8 mouse cellular contexts compared by ENCODE assay signal in genomic region chr12:85869423-85869822, GRCm38 (mm10). TPM values are rescaled to one million over a fixed set of nuclear protein-coding genes. Genes with fewer than 3 reads are reported as not detected.
DNase-seq lines count a peak whose midpoint lies in the region; ATAC-seq lines count a peak whose summit lies in the region.
"Had no signal": no experiment of that assay in that cellular context is flagged by ENCODE, and none has a peak within 500 bp of the region (broad histone marks: within the 10 kb centered on the region; RNA-seq: fewer than 3 reads in every experiment).

No protein-coding gene starts in this region.

- H3K36me3 ChIP-seq in forebrain, embryonic 14.5 days (ENCODE audit: control insufficient read depth, insufficient read depth, low read length) = peaks cover 3% of the 10 kb centered on the region; the same call in 1 of the 2 replicates
- H3K36me3 ChIP-seq: liver, embryonic 15.5 days had no signal

- 9% methylated on average over 6 of the region's 6 CpGs for WGBS in forebrain, embryonic 14.5 days

- 0 out of 2 replicates have a peak overlapping the region, but pooled peaks have one; percentile 36 for H3K27ac ChIP-seq in forebrain, embryonic 14.5 days (ENCODE audit: low read depth, low read length)
- H3K27ac ChIP-seq: liver, embryonic 15.5 days had no signal

- H3K27me3 ChIP-seq in forebrain, embryonic 14.5 days (replicated peaks; ENCODE audit: control insufficient read depth, insufficient read depth, low read length) = no peaks in the 10 kb centered on the region
- H3K27me3 ChIP-seq: liver, embryonic 15.5 days had no signal

- peak; percentile 68; the same call in 1 of the 2 replicates for ATAC-seq in forebrain, embryonic 14.5 days
- no peak for ATAC-seq in inflammation-experienced regulatory T-cells, adult 6 months

- intact Hi-C loops in heart, postnatal 14 days (cut with DNase I) = no loop called here

- H3K9ac ChIP-seq in forebrain, embryonic 14.5 days (ENCODE audit: low read length) = no peak overlapping the region
- H3K9ac ChIP-seq: liver, embryonic 15.5 days had no signal

- H3K4me3 ChIP-seq in forebrain, embryonic 14.5 days (ENCODE audit: low read depth, low read length) = no peak overlapping the region
- H3K4me3 ChIP-seq: liver, embryonic 15.5 days had no signal

- peak; percentile 98 for DNase-seq in Muller cell, postnatal 12 days (ENCODE audit: inconsistent ontology term)
- DNase-seq in adrenal gland, postnatal 10 days = peak; percentile 59
- DNase-seq in forebrain, embryonic 14.5 days (ENCODE audit: low spot score) = peak; percentile 76
- peak; percentile 48 to 68 for DNase-seq in heart, postnatal 14 days
- DNase-seq in lung, postnatal 25 days (ENCODE audit: low spot score) = peak; percentile 65
- DNase-seq in neural tube, embryonic 10.5 days (ENCODE audit: extremely low spot score, low spot score) = no peak

- no peaks in the 10 kb centered on the region for H3K9me3 ChIP-seq in forebrain, embryonic 14.5 days (replicated peaks; ENCODE audit: control insufficient read depth, low read length)
- H3K9me3 ChIP-seq: liver, embryonic 15.5 days had no signal

- H3K4me1 ChIP-seq in forebrain, embryonic 14.5 days (ENCODE audit: control insufficient read depth, insufficient read depth, low read length) = peaks cover 2% of the 10 kb centered on the region; the same call in 1 of the 2 replicates
- H3K4me1 ChIP-seq: liver, embryonic 15.5 days had no signal

- no peak overlapping the region for H3K4me2 ChIP-seq in forebrain, embryonic 14.5 days (ENCODE audit: low read length)
- H3K4me2 ChIP-seq: liver, embryonic 15.5 days had no signal

RNA-seq across cellular contexts. Expression of gene Ttll5, which starts 45.0 kb away (rescaled TPM):
- 10 to 100 TPM; 13.1 to 24.7 TPM for total RNA-seq in adrenal gland, postnatal 10 days (2021)
- 15.2 and 15.5 TPM in 2 replicates for polyA plus RNA-seq in forebrain, embryonic 14.5 days (2014; fragmentation: Nextera tagmentation; extraction: Ambion mirVana)
- 10 to 100 TPM; 15.4 to 17.2 TPM for total RNA-seq in heart, postnatal 14 days (2021)
- polyA plus RNA-seq in inflammation-experienced regulatory T-cells, adult 6 months (2017; shearing (Covaris generic)) = 1 to 10 TPM; 8.6 to 9.5 (median 8.7) TPM

RNA-seq across cellular contexts. Expression of gene Erg28, which starts 45.1 kb away (rescaled TPM):
- total RNA-seq in adrenal gland, postnatal 10 days (2021) = 10 to 100 TPM; 31.6 to 34.4 TPM
- polyA plus RNA-seq in forebrain, embryonic 14.5 days (2014; fragmentation: Nextera tagmentation; extraction: Ambion mirVana) = 102 and 105 TPM in 2 replicates
- 1 to 10 TPM; 6.2 to 7.3 TPM for total RNA-seq in heart, postnatal 14 days (2021)
- 100 to 1,000 TPM; 134 to 173 (median 139) TPM for polyA plus RNA-seq in inflammation-experienced regulatory T-cells, adult 6 months (2017; shearing (Covaris generic))
